Mouse (Mus musculus) CH12F3 (cell line): ENCODE data around the gene Wee1.
"Not testable (repeated sequence)": the region's sequence is repeated elsewhere in the genome, so short reads cannot be mapped to it uniquely, and the experiment has no call there.

Experiments
- in situ Hi-C: fragments of 300-500 bp; cut with MboI; formaldehyde crosslinking; loops from 2 replicates; pipeline ENCODE4 v1.14.3; 2020; ENCODE audit warnings: low sequenced_read_pairs

The Wee1 gene

GRCm38 (mm10) chr7:110122565-110123422, 948 bp downstream of the Wee1 start:
- in situ Hi-C loops = no loop called here

GRCm38 (mm10) chr7:110123844-110124555, 2.2 kb downstream of the Wee1 start:
- in situ Hi-C loops = no loop called here

- in situ Hi-C loops = no loop called here
Measured at GRCm38 (mm10) chr7:110128566-110128965, 6.7 kb downstream of the Wee1 start.

GRCm38 (mm10) chr7:110132272-110132671, 10.4 kb downstream of the Wee1 start:
- in situ Hi-C loops = not testable (repeated sequence)

- in situ Hi-C loops = no loop called here
Measured at GRCm38 (mm10) chr7:110133988-110134387, 12.1 kb downstream of the Wee1 start.

GRCm38 (mm10) chr7:110138538-110138937, 16.7 kb downstream of the Wee1 start:
- in situ Hi-C loops = no loop called here

- in situ Hi-C loops = no loop called here
Measured at GRCm38 (mm10) chr7:110143863-110144262, 22.0 kb downstream of the Wee1 start.

GRCm38 (mm10) chr7:110152891-110153290, 31.0 kb downstream of the Wee1 start:
- in situ Hi-C loops = no loop called here

GRCm38 (mm10) chr7:110156712-110157260, 34.9 kb downstream of the Wee1 start:
- in situ Hi-C loops = no loop called here

GRCm38 (mm10) chr7:110157261-110157910, 35.5 kb downstream of the Wee1 start:
- in situ Hi-C loops = no loop called here

- in situ Hi-C loops = no loop called here
Measured at GRCm38 (mm10) chr7:110158073-110158472, 36.2 kb downstream of the Wee1 start.

- in situ Hi-C loops = loop anchor here (10.0 kb wide), 1 partner anchor 105 kb away; no protein-coding TSS in a partner anchor
Measured at GRCm38 (mm10) chr7:110160109-110160508, 38.3 kb downstream of the Wee1 start.

GRCm38 (mm10) chr7:110160601-110161000, 38.8 kb downstream of the Wee1 start:
- in situ Hi-C loops = loop anchor here (10.0 kb wide), 1 partner anchor 104 kb away; no protein-coding TSS in a partner anchor

- in situ Hi-C loops = loop anchor here (10.0 kb wide), 1 partner anchor 102 kb away; no protein-coding TSS in a partner anchor
Measured at GRCm38 (mm10) chr7:110163024-110163423, 41.2 kb downstream of the Wee1 start.

GRCm38 (mm10) chr7:110164103-110164681, 42.3 kb downstream of the Wee1 start:
- in situ Hi-C loops = loop anchor here (10.0 kb wide), 1 partner anchor 101 kb away; no protein-coding TSS in a partner anchor

GRCm38 (mm10) chr7:110164712-110165122, 42.9 kb downstream of the Wee1 start:
- in situ Hi-C loops = loop anchor here (5.0 to 10.0 kb wide), 3 partner anchors 58 to 463 kb away; partner anchors contain the start of genes Adm and Swap70

GRCm38 (mm10) chr7:110166233-110166632, 44.4 kb downstream of the Wee1 start:
- in situ Hi-C loops = loop anchor here (5.0 to 10.0 kb wide), 3 partner anchors 56 to 461 kb away; partner anchors contain the start of genes Adm and Swap70

GRCm38 (mm10) chr7:110179208-110179607, 57.4 kb downstream of the Wee1 start:
- in situ Hi-C loops = no loop called here

- in situ Hi-C loops = no loop called here
Measured at GRCm38 (mm10) chr7:110180613-110181012, 58.8 kb downstream of the Wee1 start.

GRCm38 (mm10) chr7:110181446-110181845, 59.6 kb downstream of the Wee1 start:
- in situ Hi-C loops = no loop called here
